12 mouse cellular contexts compared by ENCODE assay signal in the genomic region with DNA sequence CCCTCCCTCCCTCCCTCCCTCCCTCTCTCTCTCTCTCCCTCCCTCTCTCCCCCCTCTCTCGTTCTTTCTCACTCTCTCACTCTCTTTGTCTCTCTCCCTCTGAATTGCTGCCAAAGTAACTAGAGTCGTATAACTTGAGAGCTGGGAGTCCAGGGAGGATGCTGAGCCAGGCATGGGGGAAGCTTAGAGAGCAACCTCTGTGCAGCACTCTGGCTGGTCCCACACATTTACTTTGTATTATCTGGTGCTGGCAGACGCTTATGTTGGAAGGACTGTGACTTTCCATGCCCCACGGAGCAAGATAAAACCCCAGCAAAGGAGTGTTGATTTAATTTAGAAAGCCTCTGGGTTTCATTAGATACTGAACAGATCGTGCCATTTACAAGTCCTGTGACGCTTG.
A peak's percentile ranks its signal among the peaks of the same experiment; 100 is the strongest.
DNase-seq lines count a peak whose midpoint lies in the region; ATAC-seq lines count a peak whose summit lies in the region.
"Had no signal": no experiment of that assay in that cellular context is flagged by ENCODE, and none has a peak within 500 bp of the region (broad histone marks: within the 10 kb centered on the region; RNA-seq: fewer than 3 reads in every experiment).

No protein-coding gene starts in this region.

- H3K4me3 ChIP-seq in lung, embryonic 15.5 days, result no peak overlapping the region
- no peak overlapping the region for H3K4me3 ChIP-seq in hindbrain, embryonic 12.5 days
- H3K4me3 ChIP-seq in midbrain, embryonic 15.5 days, result no peak overlapping the region
- H3K4me3 ChIP-seq: embryonic facial prominence, embryonic 13.5 days; liver, embryonic 15.5 days had no signal

- 0 out of 2 replicates have a peak, but pooled peaks have one; percentile 46 for ATAC-seq in lung, embryonic 15.5 days (ENCODE audit: borderline replicate concordance, extremely low read depth, low FRiP score, low TSS enrichment)
- no peak for ATAC-seq in hindbrain, embryonic 12.5 days (ENCODE audit: low FRiP score)
- ATAC-seq in midbrain, embryonic 15.5 days (replicated peaks), result peak; percentile 55; the same call in 1 of the 2 replicates

- H3K27ac ChIP-seq in lung, embryonic 15.5 days, result no peak overlapping the region
- H3K27ac ChIP-seq in hindbrain, embryonic 12.5 days, result 0 out of 2 replicates have a peak overlapping the region, but pooled peaks have one; percentile 14
- H3K27ac ChIP-seq in midbrain, embryonic 15.5 days, result peak overlapping the region; percentile 48
- H3K27ac ChIP-seq: embryonic facial prominence, embryonic 13.5 days; liver, embryonic 15.5 days had no signal

- DNase-seq in heart, adult 11 months, result peak; percentile 84
- no peak for DNase-seq in heart, adult 9 months (ENCODE audit: low spot score in 2 of 2)
- DNase-seq in lung, postnatal 25 days (ENCODE audit: low spot score), result no peak
- no peak for DNase-seq in right cerebral cortex, adult 18-20 months
- no peak for DNase-seq in urinary bladder, postnatal 36 days (ENCODE audit: low spot score in 2 of 2)
- DNase-seq: cerebellum, adult 8-10 months; right cerebral cortex, postnatal 4 days had no signal

- H3K4me1 ChIP-seq in lung, embryonic 15.5 days, result 0 out of 2 replicates have a peak, but pooled peaks cover 6% of the 10 kb centered on the region
- peaks cover 9% of the 10 kb centered on the region for H3K4me1 ChIP-seq in hindbrain, embryonic 12.5 days
- H3K4me1 ChIP-seq in midbrain, embryonic 15.5 days, result peaks cover 7% of the 10 kb centered on the region; the same call in 1 of the 2 replicates
- H3K4me1 ChIP-seq: liver, embryonic 15.5 days had no signal

- H3K9ac ChIP-seq in lung, embryonic 15.5 days, result no peak overlapping the region
- no peak overlapping the region for H3K9ac ChIP-seq in hindbrain, embryonic 12.5 days
- H3K9ac ChIP-seq in midbrain, embryonic 15.5 days, result no peak overlapping the region
- H3K9ac ChIP-seq: embryonic facial prominence, embryonic 13.5 days; liver, embryonic 15.5 days had no signal

- WGBS in lung, embryonic 15.5 days, result 23% methylated on average over 5 of the region's 6 CpGs
- 28% methylated on average over 6 of the region's 6 CpGs for WGBS in hindbrain, embryonic 12.5 days
- WGBS in midbrain, embryonic 15.5 days, result 19% methylated on average over 6 of the region's 6 CpGs

- H3K27me3 ChIP-seq in lung, embryonic 15.5 days, result no peaks in the 10 kb centered on the region
- no peaks in the 10 kb centered on the region for H3K27me3 ChIP-seq in hindbrain, embryonic 12.5 days
- H3K27me3 ChIP-seq in midbrain, embryonic 15.5 days (replicated peaks), result no peaks in the 10 kb centered on the region
- H3K27me3 ChIP-seq: embryonic facial prominence, embryonic 13.5 days; liver, embryonic 15.5 days had no signal

- H3K4me2 ChIP-seq in lung, embryonic 15.5 days, result no peak overlapping the region
- no peak overlapping the region for H3K4me2 ChIP-seq in hindbrain, embryonic 12.5 days (replicated peaks)
- no peak overlapping the region for H3K4me2 ChIP-seq in midbrain, embryonic 15.5 days
- H3K4me2 ChIP-seq: embryonic facial prominence, embryonic 13.5 days; liver, embryonic 15.5 days had no signal

- H3K9me3 ChIP-seq in lung, embryonic 15.5 days, result no peaks in the 10 kb centered on the region
- H3K9me3 ChIP-seq in hindbrain, embryonic 12.5 days (replicated peaks), result no peaks in the 10 kb centered on the region
- no peaks in the 10 kb centered on the region for H3K9me3 ChIP-seq in midbrain, embryonic 15.5 days
- H3K9me3 ChIP-seq: embryonic facial prominence, embryonic 13.5 days; liver, embryonic 15.5 days had no signal

- no peaks in the 10 kb centered on the region for H3K36me3 ChIP-seq in lung, embryonic 15.5 days
- no peaks in the 10 kb centered on the region for H3K36me3 ChIP-seq in hindbrain, embryonic 12.5 days
- no peaks in the 10 kb centered on the region for H3K36me3 ChIP-seq in midbrain, embryonic 15.5 days (replicated peaks)
- H3K36me3 ChIP-seq: embryonic facial prominence, embryonic 13.5 days; liver, embryonic 15.5 days had no signal
